Mouse (Mus musculus) embryonic facial prominence, embryonic 10.5 days (tissue): Measurements from ENCODE around the gene 6430550D23Rik. TPM values are rescaled to one million over a fixed set of nuclear protein-coding genes. Genes with fewer than 3 reads are reported as not detected.

Experiments
- DNase-seq: peaks from one replicate; pipeline ENCODE4 v3.0.0-alpha.2; 2017; ENCODE audit warnings: low spot score
- H3K27ac ChIP-seq: fragments of 300-500 bp; sonication (generic); replicated peaks from 2 replicates; pipeline ENCODE4 v1.5.1; 2016; ENCODE audit warnings: mild to moderate bottlenecking
- H3K27me3 ChIP-seq: fragments of 300-500 bp; sonication (generic); replicated peaks from 2 replicates; pipeline ENCODE4 v1.6.1; 2016; ENCODE audit warnings: low read depth, mild to moderate bottlenecking; ENCODE audit not compliant: poor library complexity, severe bottlenecking
- H3K36me3 ChIP-seq: fragments of 300-500 bp; sonication (generic); replicated peaks from 2 replicates; pipeline ENCODE4 v1.6.1; 2016; ENCODE audit warnings: mild to moderate bottlenecking, moderate library complexity
- H3K4me1 ChIP-seq: fragments of 300-500 bp; sonication (generic); 2 replicates; pipeline ENCODE4 v1.6.1; 2016
- H3K4me3 ChIP-seq: fragments of 300-500 bp; sonication (generic); 2 replicates; pipeline ENCODE4 v1.5.1; 2016; ENCODE audit warnings: mild to moderate bottlenecking, moderate library complexity
- H3K9me3 ChIP-seq: fragments of 300-500 bp; sonication (generic); 2 replicates; pipeline ENCODE4 v1.6.1; 2016; ENCODE audit warnings: mild to moderate bottlenecking
- WGBS: fragments of 180-500 bp; shearing (Covaris S2); methylation state at CpG from one replicate; pipeline ENCODE4 v1.1.7; 2016; 5-methylcytosine and 5-hydroxymethylcytosine counted together
- polyA plus RNA-seq: library from polyadenylated mRNA; unstranded; fragments of >200 nt; fragmentation: Nextera tagmentation; extraction: Ambion mirVana; gene quantifications from 2 replicates; pipeline ENCODE4 v1.2.1, GENCODE M21; 2016

6430550D23Rik gene
- polyA plus RNA-seq, 1 experiment from 2014 or later: 1.4 TPM

- no peaks in the 10 kb centered on the region for H3K4me1 ChIP-seq
- H3K27me3 ChIP-seq: no peaks in the 10 kb centered on the region
- WGBS: 94% methylated on average over 6 of the region's 6 CpGs
- H3K27ac ChIP-seq: no peak overlapping the region
- no peaks in the 10 kb centered on the region for H3K9me3 ChIP-seq
- DNase-seq: no peak
- no peak overlapping the region for H3K4me3 ChIP-seq
- H3K36me3 ChIP-seq: peaks cover 100% of the 10 kb centered on the region
These were observed 20.6 kb downstream of the 6430550D23Rik start for GRCm38 (mm10) chr2:155987131-155987530.

- Histone ChIP-seq H3K27ac (no peak overlapping the region), H3K4me1 (no peaks in the 10 kb centered on the region), H3K4me3 (no peak overlapping the region), H3K9me3 (no peaks in the 10 kb centered on the region), H3K36me3 (peaks cover 100% of the 10 kb centered on the region), H3K27me3 (no peaks in the 10 kb centered on the region)
- DNase-seq: no peak
- 89% methylated on average over 7 of the region's 7 CpGs for WGBS
These were observed 22.0 kb downstream of the 6430550D23Rik start for GRCm38 (mm10) chr2:155985776-155986175.

- WGBS: 83% methylated on average over 5 of the region's 5 CpGs
These were observed 28.3 kb downstream of the 6430550D23Rik start for GRCm38 (mm10) chr2:155979328-155979991.

GRCm38 (mm10) chr2:155974087-155974731, 33.6 kb downstream of the 6430550D23Rik start:
- no peaks in the 10 kb centered on the region for H3K4me1 ChIP-seq
- H3K9me3 ChIP-seq: no peaks in the 10 kb centered on the region
- peaks cover 96% of the 10 kb centered on the region for H3K36me3 ChIP-seq
- no peaks in the 10 kb centered on the region for H3K27me3 ChIP-seq
- H3K4me3 ChIP-seq: no peak overlapping the region
- no peak for DNase-seq
- 81% methylated on average over 14 of the region's 14 CpGs for WGBS
- H3K27ac ChIP-seq: no peak overlapping the region

More at GRCm38 (mm10) chr2:155979328-155979991, 28.3 kb downstream of the 6430550D23Rik start:
- no peak for DNase-seq
- Histone ChIP-seq H3K4me1 (no peaks in the 10 kb centered on the region), H3K36me3 (peaks cover 100% of the 10 kb centered on the region), H3K27ac (no peak overlapping the region), H3K9me3 (no peaks in the 10 kb centered on the region), H3K4me3 (no peak overlapping the region), H3K27me3 (no peaks in the 10 kb centered on the region)

- 89% methylated on average over 6 of the region's 6 CpGs for WGBS
- DNase-seq: no peak
- Histone ChIP-seq H3K9me3 (no peaks in the 10 kb centered on the region), H3K4me3 (no peak overlapping the region), H3K4me1 (no peaks in the 10 kb centered on the region), H3K27ac (no peak overlapping the region), H3K36me3 (peaks cover 96% of the 10 kb centered on the region), H3K27me3 (no peaks in the 10 kb centered on the region)
These were observed 34.4 kb downstream of the 6430550D23Rik start for GRCm38 (mm10) chr2:155973348-155973747.

GRCm38 (mm10) chr2:155962991-155963390, 44.8 kb downstream of the 6430550D23Rik start:
- DNase-seq: no peak
- Histone ChIP-seq H3K4me3 (no peak overlapping the region), H3K27ac (no peak overlapping the region), H3K36me3 (peaks cover 87% of the 10 kb centered on the region), H3K9me3 (no peaks in the 10 kb centered on the region), H3K4me1 (no peaks in the 10 kb centered on the region), H3K27me3 (no peaks in the 10 kb centered on the region)
- 63% methylated on average over 1 of the region's 1 CpGs for WGBS

GRCm38 (mm10) chr2:155961862-155962261, 45.9 kb downstream of the 6430550D23Rik start:
- DNase-seq: no peak
- no peaks in the 10 kb centered on the region for H3K27me3 ChIP-seq
- no peaks in the 10 kb centered on the region for H3K9me3 ChIP-seq
- WGBS: 79% methylated on average over 10 of the region's 10 CpGs
- peaks cover 9% of the 10 kb centered on the region for H3K4me1 ChIP-seq
- H3K36me3 ChIP-seq: peaks cover 76% of the 10 kb centered on the region
- H3K4me3 ChIP-seq: no peak overlapping the region
- no peak overlapping the region for H3K27ac ChIP-seq

- peaks cover 13% of the 10 kb centered on the region for H3K4me1 ChIP-seq
- H3K9me3 ChIP-seq: no peaks in the 10 kb centered on the region
- H3K27ac ChIP-seq: no peak overlapping the region
- no peak overlapping the region for H3K4me3 ChIP-seq
- H3K36me3 ChIP-seq: peaks cover 57% of the 10 kb centered on the region
- DNase-seq: no peak
- H3K27me3 ChIP-seq: no peaks in the 10 kb centered on the region
- WGBS: 89% methylated on average over 5 of the region's 5 CpGs
These were observed 47.8 kb downstream of the 6430550D23Rik start for GRCm38 (mm10) chr2:155959981-155960380.

GRCm38 (mm10) chr2:155956134-155957059, 51.4 kb downstream of the 6430550D23Rik start, which contains the start of gene Cep250:
Gene Cep250, plus strand, starts transcription at chr2:155956458.
- Histone ChIP-seq H3K36me3 (peaks cover 22% of the 10 kb centered on the region), H3K27me3 (peaks cover 8% of the 10 kb centered on the region; the same call in 1 of the 2 replicates), H3K4me3 (peak within 1 kb of the TSS; percentile 92), H3K9me3 (no peaks in the 10 kb centered on the region), H3K27ac (peak within 1 kb of the TSS; percentile 98), H3K4me1 (peaks cover 13% of the 10 kb centered on the region)
- DNase-seq: peak; percentile 94
- under 1% methylated on average over 59 of the region's 59 CpGs for WGBS

GRCm38 (mm10) chr2:155952006-155952405, 55.8 kb downstream of the 6430550D23Rik start:
- H3K4me3 ChIP-seq: no peak overlapping the region
- no peaks in the 10 kb centered on the region for H3K36me3 ChIP-seq
- H3K4me1 ChIP-seq: peaks cover 24% of the 10 kb centered on the region
- peak; percentile 55 for DNase-seq
- H3K27ac ChIP-seq: no peak overlapping the region
- H3K9me3 ChIP-seq: no peaks in the 10 kb centered on the region
- H3K27me3 ChIP-seq: peaks cover 20% of the 10 kb centered on the region

GRCm38 (mm10) chr2:155949362-155949761, 58.4 kb downstream of the 6430550D23Rik start:
- Histone ChIP-seq H3K4me3 (peak overlapping the region; percentile 11; the same call in 1 of the 2 replicates), H3K27ac (0 out of 2 replicates have a peak overlapping the region, but pooled peaks have one; percentile 31), H3K27me3 (peaks cover 27% of the 10 kb centered on the region), H3K36me3 (no peaks in the 10 kb centered on the region), H3K4me1 (peaks cover 46% of the 10 kb centered on the region), H3K9me3 (no peaks in the 10 kb centered on the region)
- DNase-seq: peak; percentile 73
- WGBS: 15% methylated on average over 6 of the region's 6 CpGs

- Histone ChIP-seq H3K4me3 (no peak overlapping the region), H3K9me3 (no peaks in the 10 kb centered on the region), H3K27ac (no peak overlapping the region), H3K27me3 (peaks cover 25% of the 10 kb centered on the region), H3K36me3 (no peaks in the 10 kb centered on the region), H3K4me1 (peaks cover 63% of the 10 kb centered on the region)
- DNase-seq: no peak
- 81% methylated on average over 5 of the region's 5 CpGs for WGBS
These were observed 60.3 kb downstream of the 6430550D23Rik start for GRCm38 (mm10) chr2:155947390-155948002.
